Mouse (Mus musculus) gastrocnemius, postnatal 36 days (tissue): ENCODE results near the gene F2rl2. TPM values are rescaled to one million over a fixed set of nuclear protein-coding genes. Genes with fewer than 3 reads are reported as not detected.

Experiments
- DNase-seq, 2 experiments: peaks; one replicate each; pipeline ENCODE4 v3.0.0; 2022
- intact Hi-C: fragments of 180-260 bp; cut with DNase I; formaldehyde crosslinking; loops from one replicate; pipeline ENCODE4 v1.15.1; 2025
- long read RNA-seq, 2 experiments: library from polyadenylated mRNA; stranded (forward); transcript quantifications; one replicate each; pipeline ENCODE4 v2.0.0; 2021
- total RNA-seq, 2 experiments: library from RNA; stranded (reverse); gene quantifications; 2 replicates each; pipeline ENCODE4 v1.2.3; 2021

The F2rl2 gene
- not detected for total RNA-seq
- long read RNA-seq, experiment 1: 0 reads
- long read RNA-seq, experiment 2: 0 reads

DNA sequence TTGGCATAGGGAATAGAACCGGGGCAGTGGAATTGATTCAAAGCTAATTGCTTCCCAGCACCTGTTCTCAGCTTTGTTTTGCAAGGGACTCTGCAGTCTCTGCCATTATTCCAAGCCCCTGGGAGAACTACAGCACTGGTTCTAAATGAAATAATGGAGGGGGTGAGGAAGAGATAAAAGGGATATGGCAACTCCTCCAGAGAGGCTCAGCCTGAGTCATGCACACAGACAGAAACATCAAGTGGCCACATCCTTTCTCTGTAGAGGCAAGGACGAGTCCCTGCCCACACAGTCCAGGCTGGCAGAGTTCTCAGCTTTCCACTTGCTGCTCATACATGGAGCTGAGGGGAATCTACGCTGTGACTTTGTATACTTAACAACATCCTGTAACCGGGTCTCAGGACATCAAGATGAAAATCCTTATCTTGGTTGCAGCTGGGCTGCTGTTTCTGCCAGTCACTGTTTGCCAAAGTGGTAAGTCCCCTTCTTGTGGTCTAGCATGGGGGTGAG, at the start of gene F2rl2:
F2rl2 (plus strand) TSS at position 200 of the 510 bp plus-strand sequence.
- DNase-seq: no peak
- intact Hi-C loops: no loop called here

DNA sequence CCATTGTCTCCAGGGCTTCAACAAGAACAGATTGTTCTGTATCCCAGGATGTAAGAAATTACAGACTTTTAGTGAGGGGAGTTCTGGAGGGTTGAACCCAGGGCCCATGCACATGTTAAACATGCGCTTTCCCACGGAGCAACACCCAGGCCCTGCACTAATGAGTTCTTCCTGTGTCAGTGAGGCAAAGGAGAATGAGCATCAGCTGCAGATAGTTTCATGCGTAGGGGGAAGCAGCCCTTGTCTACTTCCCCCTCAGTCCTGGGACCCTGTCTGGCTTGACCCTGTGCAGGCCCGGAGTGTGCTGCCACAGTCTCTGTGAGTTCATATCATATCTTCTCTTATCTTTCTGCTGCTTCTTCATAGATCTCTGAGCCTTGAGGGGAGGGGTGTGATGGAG, 49.4 kb upstream of the F2rl2 start:
- intact Hi-C loops: no loop called here
- no peak for DNase-seq

DNA sequence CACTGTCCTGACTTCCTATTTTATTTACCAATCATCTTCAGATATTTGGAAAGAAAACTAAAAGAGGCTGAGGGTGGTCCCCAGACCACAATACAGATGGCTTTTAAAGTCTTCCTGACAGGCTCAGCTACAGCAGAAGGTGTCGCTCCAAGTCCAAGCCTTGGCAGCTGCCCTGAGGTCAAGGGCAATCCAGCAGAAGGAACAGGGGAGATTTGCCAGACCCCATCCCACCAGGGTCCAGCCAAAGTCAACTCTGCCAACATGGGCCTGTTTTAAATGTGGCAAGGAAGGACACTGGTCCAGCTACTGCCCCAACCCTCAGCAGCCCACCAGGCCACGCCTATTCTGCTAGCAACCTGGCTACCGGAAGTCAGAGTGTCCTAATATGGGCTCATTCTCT, 46.7 kb upstream of the F2rl2 start:
- DNase-seq: no peak
- intact Hi-C loops: no loop called here

DNA sequence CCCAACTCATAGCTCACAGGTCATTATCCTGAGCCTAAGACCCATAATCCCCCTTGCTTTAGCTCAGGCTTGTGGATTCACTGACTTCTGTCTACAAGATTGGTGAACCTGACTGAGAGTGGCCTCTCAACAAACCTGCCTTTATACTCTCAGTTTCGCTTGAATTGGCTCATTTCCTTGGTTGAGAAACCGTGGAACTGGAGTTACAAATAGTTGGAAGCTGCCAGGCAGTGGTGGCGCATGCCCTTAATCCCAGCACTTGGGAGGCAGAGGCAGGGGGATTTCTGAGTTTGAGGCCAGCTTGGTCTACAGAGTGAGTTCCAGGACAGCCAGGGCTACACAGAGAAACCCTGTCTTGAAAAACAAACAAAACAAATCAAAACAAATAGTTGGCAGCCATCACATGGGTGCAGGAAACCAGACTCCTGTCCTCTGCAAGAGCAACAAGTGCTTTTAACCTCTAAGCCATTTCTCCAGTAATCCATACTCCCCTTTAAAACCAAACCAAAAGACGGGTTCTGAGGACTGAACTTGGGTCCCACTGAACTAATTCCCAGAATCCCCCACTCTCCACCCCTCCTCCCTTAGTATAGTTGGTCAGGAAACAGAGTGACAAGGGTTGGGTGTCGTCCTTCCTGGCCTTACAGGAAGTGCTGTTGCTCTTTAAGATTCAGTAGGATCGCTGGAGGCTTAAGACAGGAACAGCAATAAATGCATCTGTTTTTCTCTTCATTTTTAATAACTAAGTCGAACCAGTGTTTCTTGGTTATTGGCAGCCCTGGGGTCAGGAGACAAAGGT, 44.6 kb upstream of the F2rl2 start:
- DNase-seq: no peak
- intact Hi-C loops: no loop called here

- no peak for DNase-seq
- intact Hi-C loops: no loop called here
Observed at GRCm38 (mm10) chr13:95653696-95654095, 43.0 kb upstream of the F2rl2 start.

DNA sequence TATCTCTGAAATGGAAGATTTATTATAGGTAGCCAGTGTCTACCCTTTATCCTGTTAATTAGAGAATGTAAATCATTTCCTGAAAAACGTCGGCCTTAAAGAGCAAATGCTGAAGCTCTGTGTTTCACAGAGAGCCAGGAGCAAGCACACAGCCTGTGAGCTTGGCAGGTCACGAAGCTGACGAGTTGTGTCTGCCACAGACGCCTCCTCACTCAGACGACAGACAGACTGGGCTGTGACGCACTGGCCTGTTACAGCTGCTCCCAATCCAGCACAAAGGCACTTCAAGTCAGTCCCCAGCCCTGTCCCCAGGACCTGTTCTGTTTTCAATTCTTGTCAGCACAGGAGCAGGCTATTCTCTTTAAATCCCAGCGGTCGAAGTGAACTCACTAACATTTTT, 41.4 kb upstream of the F2rl2 start:
- DNase-seq: no peak
- intact Hi-C loops: no loop called here

DNA sequence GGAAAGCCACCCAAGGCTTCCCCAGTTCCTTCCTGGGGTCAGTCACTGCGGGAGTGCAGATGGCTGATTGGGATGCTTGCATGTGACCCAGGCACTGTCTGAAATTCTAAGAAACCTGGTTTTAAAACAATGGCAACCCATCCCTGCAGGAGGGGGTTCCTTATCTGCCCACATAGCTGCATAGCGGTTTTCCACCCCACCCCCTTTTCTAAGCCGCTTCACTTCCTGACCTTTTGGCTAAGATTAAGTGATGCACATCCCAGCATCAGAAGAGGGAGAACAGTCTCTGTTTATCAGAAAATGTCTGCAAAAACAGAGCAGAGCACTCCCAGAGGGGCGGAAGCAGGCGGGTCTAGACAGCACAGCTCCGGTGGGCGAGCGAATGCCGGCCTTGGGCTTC, 39.5 kb upstream of the F2rl2 start:
- intact Hi-C loops: no loop called here
- DNase-seq: no peak

GRCm38 (mm10) chr13:95659432-95659831, 37.2 kb upstream of the F2rl2 start:
- intact Hi-C loops: no loop called here
- DNase-seq: no peak

- intact Hi-C loops: no loop called here
Observed at GRCm38 (mm10) chr13:95663834-95664233, 32.8 kb upstream of the F2rl2 start.

GRCm38 (mm10) chr13:95665644-95666356, 30.9 kb upstream of the F2rl2 start:
- no peak for DNase-seq

More at GRCm38 (mm10) chr13:95663834-95664233, 32.8 kb upstream of the F2rl2 start:
- no peak for DNase-seq

DNA sequence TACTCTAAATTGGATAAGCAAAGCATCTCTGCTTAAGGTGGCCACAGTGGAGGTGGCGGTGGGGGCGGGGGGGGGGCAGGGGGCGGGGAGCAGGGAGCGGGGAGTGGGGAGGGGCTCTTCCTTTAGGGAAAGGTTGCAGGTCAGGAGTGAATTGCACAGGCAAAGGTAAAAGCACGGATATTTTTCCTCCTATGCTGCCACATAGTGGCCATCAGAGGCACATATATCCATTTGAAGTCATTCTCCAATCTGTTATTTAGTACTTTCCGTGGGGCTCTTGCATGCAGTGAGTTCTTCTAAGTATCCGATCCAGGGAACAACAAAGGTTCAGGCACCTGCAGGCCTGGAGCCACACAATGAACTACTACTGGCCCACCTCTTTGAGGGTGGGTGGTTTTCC, 29.4 kb upstream of the F2rl2 start:
- intact Hi-C loops: loop anchor here (1.0 kb wide), 1 partner anchor 103 kb away; no protein-coding TSS in a partner anchor
- no peak for DNase-seq

More at GRCm38 (mm10) chr13:95665644-95666356, 30.9 kb upstream of the F2rl2 start:
- intact Hi-C loops: no loop called here

DNA sequence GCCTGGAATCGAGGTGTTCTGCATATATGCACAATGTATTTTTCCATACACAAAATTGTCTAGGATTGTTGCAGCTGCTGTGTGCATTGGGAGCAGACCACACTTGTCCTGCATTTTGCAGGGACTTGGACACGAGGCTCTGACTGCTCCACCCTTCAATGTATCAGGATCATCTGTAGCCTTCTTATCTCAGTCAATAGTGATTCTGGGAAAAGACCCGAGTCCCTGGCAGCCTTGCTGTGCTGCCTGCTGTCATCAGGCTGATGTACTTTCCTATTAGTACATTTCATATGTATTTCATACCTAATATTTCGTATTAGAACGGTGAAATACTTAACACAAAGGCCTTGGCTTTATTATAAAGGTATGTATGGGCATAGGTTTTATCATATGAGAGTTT, 26.1 kb upstream of the F2rl2 start:
- no peak for DNase-seq
- intact Hi-C loops: no loop called here

DNA sequence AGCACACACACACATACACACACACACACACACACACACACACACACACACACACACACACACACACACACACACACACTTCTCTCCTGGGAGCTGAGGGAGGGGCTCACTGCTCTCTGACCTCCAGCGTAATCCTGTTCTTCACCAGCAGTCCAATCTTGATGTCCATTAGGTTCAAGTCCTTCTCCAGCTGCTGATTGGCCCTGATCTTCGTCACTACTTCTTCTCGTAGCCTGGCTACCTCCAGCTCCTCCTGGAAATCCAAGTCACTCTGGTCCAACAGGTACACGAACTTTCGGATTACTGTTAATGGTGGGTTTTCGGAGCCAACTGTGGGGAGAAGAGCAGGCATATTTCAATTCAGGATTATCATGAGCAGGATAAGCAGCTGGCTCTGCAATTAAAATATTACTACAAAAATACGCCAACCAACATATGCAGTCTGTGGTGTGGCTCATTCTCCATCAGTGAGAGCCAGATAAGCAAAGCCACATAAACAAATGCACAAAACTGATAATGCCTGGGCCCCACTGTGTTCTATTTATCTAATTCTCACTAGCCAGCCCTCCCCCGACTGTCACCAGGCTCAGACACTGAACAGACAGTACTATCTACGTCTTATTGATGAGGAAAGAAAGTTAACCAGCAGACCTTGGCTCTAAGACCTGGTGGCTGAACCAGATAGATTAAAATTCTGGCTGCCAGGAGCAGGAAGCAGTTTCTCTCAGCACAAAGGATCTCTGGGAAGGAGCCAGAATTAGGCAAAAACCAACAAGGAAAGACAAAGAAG, 25.4 kb upstream of the F2rl2 start:
- DNase-seq: no peak
- intact Hi-C loops: no loop called here

GRCm38 (mm10) chr13:95672372-95672771, 24.3 kb upstream of the F2rl2 start:
- DNase-seq: no peak
- intact Hi-C loops: no loop called here

GRCm38 (mm10) chr13:95679078-95679477, 17.6 kb upstream of the F2rl2 start:
- intact Hi-C loops: no loop called here
- no peak for DNase-seq

GRCm38 (mm10) chr13:95679491-95679941, 17.1 kb upstream of the F2rl2 start:
- intact Hi-C loops: no loop called here
- DNase-seq: no peak

DNA sequence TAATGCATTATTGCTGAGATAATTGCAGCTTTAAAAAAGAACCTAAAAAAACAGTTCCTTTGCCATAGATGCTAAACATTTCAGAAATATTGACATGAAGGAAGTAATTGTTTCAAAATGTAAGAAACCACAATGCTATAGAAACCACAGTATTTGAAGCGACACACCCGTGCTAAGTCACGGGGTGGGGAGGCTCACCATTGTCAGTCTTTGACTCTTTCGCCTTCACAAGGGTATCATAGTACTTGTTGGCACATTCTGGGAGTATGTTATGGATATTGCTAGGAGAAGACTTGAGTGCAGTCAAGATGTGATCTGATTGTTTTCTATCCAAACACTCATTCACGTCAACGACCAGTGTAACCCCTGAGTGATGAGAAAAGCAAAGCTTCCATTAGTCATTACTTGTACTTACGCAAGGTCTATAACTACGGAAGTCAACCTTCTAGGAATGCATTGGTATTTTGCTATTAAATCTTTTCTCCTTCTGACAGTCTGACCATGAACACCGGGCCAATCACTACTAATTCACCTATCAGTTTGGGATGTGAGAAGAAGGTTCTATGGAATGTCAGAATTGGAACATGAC, 11.9 kb upstream of the F2rl2 start:
- DNase-seq: no peak
- intact Hi-C loops: no loop called here

- intact Hi-C loops: no loop called here
- no peak for DNase-seq
Observed at GRCm38 (mm10) chr13:95685736-95686135, 10.9 kb upstream of the F2rl2 start.

GRCm38 (mm10) chr13:95688576-95688975, 8.1 kb upstream of the F2rl2 start:
- no peak for DNase-seq
- intact Hi-C loops: no loop called here

GRCm38 (mm10) chr13:95692201-95692600, 4.5 kb upstream of the F2rl2 start:
- intact Hi-C loops: no loop called here
- DNase-seq: no peak
